Mouse (Mus musculus): Measurements from ENCODE around the gene Igf2bp3.

DNA sequence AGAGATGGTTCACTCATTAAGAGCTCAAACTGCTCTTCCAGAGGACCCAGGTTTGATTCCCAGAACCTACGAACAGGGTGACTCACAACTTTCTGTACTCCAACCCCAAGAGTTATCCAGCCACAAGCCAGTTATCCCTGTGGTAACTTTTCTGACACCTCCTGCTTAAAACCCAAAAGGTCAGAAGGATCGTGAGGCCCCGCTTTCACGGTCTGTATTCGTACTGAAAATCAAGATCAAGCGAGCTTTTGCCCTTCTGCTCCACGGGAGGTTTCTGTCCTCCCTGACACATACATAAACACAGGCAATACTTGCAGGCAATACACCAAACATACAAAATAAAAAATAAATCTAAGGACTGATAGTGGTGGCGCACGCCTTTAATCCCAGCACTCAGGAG, 21.6 kb upstream of the Igf2bp3 start:
- TF ChIP-seq MAX (IDR thresholded peaks at IDR 0.05) (peak; percentile 66), USF1 (IDR thresholded peaks at IDR 0.05; ENCODE audit: low read depth) (no peak), CTCF (IDR thresholded peaks at IDR 0.05; ENCODE audit: control insufficient read depth, insufficient read depth, insufficient read length) (no peak)

All from C2C12 (cell line).